Mouse (Mus musculus) mouse embryonic stem cell (cell line): Measurements from ENCODE around the gene Prr29.
"Not testable (repeated sequence)": the region's sequence is repeated elsewhere in the genome, so short reads cannot be mapped to it uniquely, and the experiment has no call there.

Experiments
- in situ Hi-C, 2 experiments: fragments of 300-500 bp; cut with MboI; formaldehyde crosslinking; loops; 1 replicate in 1 of 2; 3 replicates in 1 of 2; pipeline ENCODE4 v1.14.3; 2019 to 2020; ENCODE audit warnings: low sequenced_read_pairs in 2 of 2, low pct_unique_long_range_greater_than_20kb in 1 of 2, mixed read lengths in 1 of 2; ENCODE audit not compliant: unreplicated experiment in 1 of 2

Prr29 gene

GRCm38 (mm10) chr11:106392597-106393330, 27.5 kb downstream of the Prr29 start:
- in situ Hi-C loops: no loop called here

- in situ Hi-C loops: no loop called here
Measured at GRCm38 (mm10) chr11:106393331-106393616, 28.0 kb downstream of the Prr29 start.

GRCm38 (mm10) chr11:106394055-106394454, 28.8 kb downstream of the Prr29 start:
- in situ Hi-C loops: not testable (repeated sequence)

GRCm38 (mm10) chr11:106397656-106398055, 32.4 kb downstream of the Prr29 start:
- in situ Hi-C loops: no loop called here

- in situ Hi-C loops: no loop called here
Measured at GRCm38 (mm10) chr11:106398481-106398880, 33.2 kb downstream of the Prr29 start.

- in situ Hi-C loops: loop anchor here in 1 of 2 experiments (25.0 kb wide), 1 partner anchor 227 kb away; no protein-coding TSS in a partner anchor
Measured at GRCm38 (mm10) chr11:106410011-106410410, 44.7 kb downstream of the Prr29 start.

GRCm38 (mm10) chr11:106410507-106410906, 45.2 kb downstream of the Prr29 start:
- in situ Hi-C loops: loop anchor here in 1 of 2 experiments (25.0 kb wide), 1 partner anchor 227 kb away; no protein-coding TSS in a partner anchor

- in situ Hi-C loops: loop anchor here in 1 of 2 experiments (25.0 kb wide), 1 partner anchor 226 kb away; no protein-coding TSS in a partner anchor
Measured at GRCm38 (mm10) chr11:106411157-106411556, 45.9 kb downstream of the Prr29 start.

GRCm38 (mm10) chr11:106412641-106413360, 47.5 kb downstream of the Prr29 start:
- in situ Hi-C loops: loop anchor here in 1 of 2 experiments (25.0 kb wide), 1 partner anchor 224 kb away; no protein-coding TSS in a partner anchor

- in situ Hi-C loops: loop anchor here in 1 of 2 experiments (25.0 kb wide), 1 partner anchor 221 kb away; no protein-coding TSS in a partner anchor
Measured at GRCm38 (mm10) chr11:106416331-106416730, 51.1 kb downstream of the Prr29 start.

- in situ Hi-C loops: loop anchor here in 1 of 2 experiments (25.0 kb wide), 1 partner anchor 219 kb away; no protein-coding TSS in a partner anchor
Measured at GRCm38 (mm10) chr11:106417860-106418259, 52.6 kb downstream of the Prr29 start.

GRCm38 (mm10) chr11:106418622-106419196, 53.4 kb downstream of the Prr29 start:
- in situ Hi-C loops: loop anchor here in 1 of 2 experiments (25.0 kb wide), 1 partner anchor 219 kb away; no protein-coding TSS in a partner anchor

GRCm38 (mm10) chr11:106419262-106420102, 54.2 kb downstream of the Prr29 start:
- in situ Hi-C loops: loop anchor here in 1 of 2 experiments (25.0 kb wide), 1 partner anchor 218 kb away; no protein-coding TSS in a partner anchor

GRCm38 (mm10) chr11:106425201-106425600, 59.9 kb downstream of the Prr29 start:
- in situ Hi-C loops: no loop called here

- in situ Hi-C loops: no loop called here
Measured at GRCm38 (mm10) chr11:106426447-106426846, 61.2 kb downstream of the Prr29 start.
